Mouse (Mus musculus) MEL (cell line): Measurements from ENCODE around the gene Unc119b. TPM values are rescaled to one million over a fixed set of nuclear protein-coding genes. Genes with fewer than 3 reads are reported as not detected.

Experiments used
- DNase-seq: peaks from one replicate; pipeline ENCODE4 v3.0.0; 2011; ENCODE audit warnings: low read depth, low spot score
- H3K27ac ChIP-seq: 2 replicates; pipeline ENCODE4 v1.5.1; 2012; ENCODE audit warnings: low read depth, mild to moderate bottlenecking, control low read depth, low read length, moderate library complexity; ENCODE audit not compliant: control insufficient read depth
- H3K27me3 ChIP-seq, 2 experiments: fragments of 150-350 bp in 1 of 2; sonication (generic) in 1 of 2; 2 replicates each; pipeline ENCODE4 v1.6.1; 2012; ENCODE audit warnings: low read length in 2 of 2, mild to moderate bottlenecking in 2 of 2, improper control_type of control experiment in 1 of 2, moderate library complexity in 1 of 2; ENCODE audit not compliant: insufficient read depth in 2 of 2, control insufficient read depth in 1 of 2
- H3K36me3 ChIP-seq, 2 experiments: 2 replicates each; pipeline ENCODE4 v1.6.1; 2012 to 2014; ENCODE audit warnings: low read length in 2 of 2, improper control_type of control experiment in 1 of 2, inconsistent platforms in 1 of 2, mild to moderate bottlenecking in 1 of 2; ENCODE audit not compliant: insufficient read depth in 2 of 2, control insufficient read depth in 1 of 2
- H3K4me1 ChIP-seq, 2 experiments: fragments of 150-350 bp in 1 of 2; sonication (generic) in 1 of 2; 2 replicates each; pipeline ENCODE4 v1.6.1; 2012; ENCODE audit warnings: low read length in 2 of 2, improper control_type of control experiment in 1 of 2, mild to moderate bottlenecking in 1 of 2; ENCODE audit not compliant: insufficient read depth in 2 of 2, control insufficient read depth in 1 of 2
- H3K4me3 ChIP-seq, 2 experiments: fragments of 150-350 bp in 1 of 2; sonication (generic) in 1 of 2; 2 replicates each; pipeline ENCODE4 v1.5.1; 2012; ENCODE audit warnings: low read depth in 2 of 2, low read length in 2 of 2, mild to moderate bottlenecking in 2 of 2, moderate library complexity in 2 of 2, control low read depth in 1 of 2, improper control_type of control experiment in 1 of 2; ENCODE audit not compliant: control insufficient read depth in 1 of 2, insufficient read depth in 1 of 2
- H3K79me2 ChIP-seq: 2 replicates; pipeline ENCODE4 v1.6.1; 2012; ENCODE audit warnings: mild to moderate bottlenecking, low read length, moderate library complexity; ENCODE audit not compliant: control insufficient read depth, poor library complexity, insufficient read depth
- H3K9ac ChIP-seq: 2 replicates; pipeline ENCODE4 v1.6.1; 2012; ENCODE audit warnings: low read depth, mild to moderate bottlenecking, control low read depth, low read length, moderate library complexity; ENCODE audit not compliant: control insufficient read depth, poor library complexity, severe bottlenecking
- H3K9me3 ChIP-seq: fragments of 150-350 bp; sonication (generic); replicated peaks from 2 replicates; pipeline ENCODE4 v1.6.1; 2012; ENCODE audit warnings: mild to moderate bottlenecking, low read length, improper control_type of control experiment, moderate library complexity; ENCODE audit not compliant: insufficient read depth
- CHD1 ChIP-seq: IDR thresholded peaks from 2 replicates; pipeline ENCODE4 v1.6.1; 2012; ENCODE audit warnings: low read depth, mild to moderate bottlenecking, inconsistent platforms, low read length, improper control_type of control experiment
- CHD2 ChIP-seq: IDR thresholded peaks from 2 replicates; pipeline ENCODE4 v1.6.1; 2011; ENCODE audit warnings: low read length, improper control_type of control experiment
- CTCF ChIP-seq, 3 experiments: IDR thresholded peaks in 2 of 3; conservative IDR thresholded peaks in 1 of 3; 2 replicates each; pipeline ENCODE4 v1.5.1; 2011 to 2012; ENCODE audit warnings: low read length in 3 of 3, low read depth in 2 of 3, mild to moderate bottlenecking in 2 of 3, improper control_type of control experiment in 1 of 3, inconsistent platforms in 1 of 3, mixed read lengths in 1 of 3, moderate library complexity in 1 of 3; ENCODE audit not compliant: control insufficient read depth in 1 of 3, insufficient read depth in 1 of 3, poor library complexity in 1 of 3, severe bottlenecking in 1 of 3
- ETS1 ChIP-seq: IDR thresholded peaks from 2 replicates; pipeline ENCODE4 v1.6.1; 2012; ENCODE audit warnings: low read depth, mild to moderate bottlenecking, inconsistent platforms, low read length, improper control_type of control experiment, moderate library complexity
- HCFC1 ChIP-seq: IDR thresholded peaks from 2 replicates; pipeline ENCODE4 v1.6.1; 2012; ENCODE audit warnings: low read depth, mild to moderate bottlenecking, inconsistent platforms, low read length, improper control_type of control experiment, moderate library complexity
- JUND ChIP-seq: IDR thresholded peaks from 2 replicates; pipeline ENCODE4 v1.6.1; 2011; ENCODE audit warnings: low read depth, mild to moderate bottlenecking, improper control_type of control experiment, low read length
- KAT2A ChIP-seq: conservative IDR thresholded peaks from 2 replicates; pipeline ENCODE4 v1.6.1; 2012; ENCODE audit warnings: low read depth, low read length, improper control_type of control experiment, inconsistent platforms
- MAFK ChIP-seq: IDR thresholded peaks from 2 replicates; pipeline ENCODE4 v1.6.1; 2011; ENCODE audit warnings: low read depth, mild to moderate bottlenecking, low read length, improper control_type of control experiment, borderline replicate concordance
- MAX ChIP-seq: IDR thresholded peaks from 2 replicates; pipeline ENCODE4 v1.6.1; 2011; ENCODE audit warnings: low read length, improper control_type of control experiment
- MEF2A ChIP-seq: IDR thresholded peaks from 2 replicates; pipeline ENCODE4 v1.6.1; 2014; ENCODE audit warnings: low read depth, mild to moderate bottlenecking, inconsistent platforms, low read length, improper control_type of control experiment; ENCODE audit not compliant: poor library complexity, insufficient replicate concordance, severe bottlenecking; ENCODE audit errors: extremely low read depth
- MYB ChIP-seq: IDR thresholded peaks from 2 replicates; pipeline ENCODE4 v1.6.1; 2011; ENCODE audit warnings: mild to moderate bottlenecking, low read depth, low read length, improper control_type of control experiment
- MYC ChIP-seq: IDR thresholded peaks from 2 replicates; pipeline ENCODE4 v1.6.1; 2011; ENCODE audit warnings: low read depth, mild to moderate bottlenecking, low read length, improper control_type of control experiment, moderate library complexity
- NRF1 ChIP-seq: IDR thresholded peaks from 2 replicates; pipeline ENCODE4 v1.6.1; 2014; ENCODE audit warnings: low read depth, mild to moderate bottlenecking, inconsistent platforms, low read length, improper control_type of control experiment, moderate library complexity; ENCODE audit not compliant: poor library complexity, insufficient read depth, severe bottlenecking
- POLR2AphosphoS2 ChIP-seq: IDR thresholded peaks from 2 replicates; pipeline ENCODE4 v1.6.1; 2011; ENCODE audit warnings: low read length, improper control_type of control experiment
- POLR2AphosphoS5 ChIP-seq: IDR thresholded peaks from 2 replicates; pipeline ENCODE4 v1.6.1; 2012; ENCODE audit warnings: low read depth, borderline replicate concordance, mild to moderate bottlenecking, inconsistent platforms, low read length, moderate library complexity, mixed read lengths
- RAD21 ChIP-seq: IDR thresholded peaks from 2 replicates; pipeline ENCODE4 v1.6.1; 2011; ENCODE audit warnings: mild to moderate bottlenecking, low read depth, low read length, improper control_type of control experiment
- RCOR1 ChIP-seq: IDR thresholded peaks from 2 replicates; pipeline ENCODE4 v1.6.1; 2012; ENCODE audit warnings: low read depth, mild to moderate bottlenecking, inconsistent platforms, low read length, improper control_type of control experiment
- SIN3A ChIP-seq: IDR thresholded peaks from 2 replicates; pipeline ENCODE4 v1.6.1; 2012; ENCODE audit warnings: low read length, improper control_type of control experiment, inconsistent platforms
- SMC3 ChIP-seq: IDR thresholded peaks from 2 replicates; pipeline ENCODE4 v1.6.1; 2011; ENCODE audit warnings: low read depth, low read length, improper control_type of control experiment
- TCF12 ChIP-seq: IDR thresholded peaks from 2 replicates; pipeline ENCODE4 v1.6.1; 2014; ENCODE audit warnings: low read depth, mild to moderate bottlenecking, inconsistent platforms, low read length, improper control_type of control experiment, moderate library complexity
- USF2 ChIP-seq, 2 experiments: IDR thresholded peaks; 2 replicates each; pipeline ENCODE4 v1.6.1; 2011 to 2012; ENCODE audit warnings: improper control_type of control experiment in 2 of 2, low read length in 2 of 2, borderline replicate concordance in 1 of 2, inconsistent platforms in 1 of 2, low read depth in 1 of 2, mild to moderate bottlenecking in 1 of 2; ENCODE audit not compliant: insufficient read depth in 1 of 2
- polyA plus RNA-seq, 2 experiments: library from polyadenylated mRNA; stranded (reverse) in 1 of 2; unstranded in 1 of 2; fragments of >175 nt in 1 of 2; fragments of >200 nt in 1 of 2; gene quantifications; 2 replicates each; pipeline versions ENCODE4 v1.2.1 to v1.2.4; 2012; ENCODE audit warnings: low replicate concordance in 2 of 2, low read depth in 1 of 2; ENCODE audit not compliant: insufficient read length in 2 of 2, insufficient read depth in 1 of 2, missing spikeins in 1 of 2
- total RNA-seq: library from RNA; depleted of rRNA; stranded (reverse); fragments of 300-350 nt; gene quantifications from 2 replicates; pipeline ENCODE4 v1.2.3, GENCODE M21; 2012

The Unc119b gene
- total and polyA plus RNA-seq, 3 experiments = 18.6 to 25.7 TPM; not detected in 1

DNA sequence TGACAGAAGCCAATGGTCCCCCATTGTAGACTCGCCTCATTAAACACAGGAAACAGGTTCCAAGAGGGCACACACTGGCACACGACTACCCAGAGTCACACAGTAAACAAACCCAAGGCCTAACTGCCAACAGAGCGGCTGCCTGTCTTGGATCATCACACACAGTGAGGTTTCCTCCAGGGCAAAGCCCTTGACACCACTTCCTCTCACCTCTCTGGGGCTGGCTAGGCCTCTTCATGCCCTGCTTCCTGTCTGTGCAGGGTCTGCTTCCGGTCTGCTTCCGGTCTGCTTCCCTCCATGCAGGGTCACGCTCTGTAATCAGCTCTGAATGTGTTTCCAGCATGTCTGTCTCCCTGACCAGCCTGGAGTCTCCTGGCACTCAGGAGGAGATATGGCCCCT, 32.6 kb upstream of the Unc119b start:
- Histone ChIP-seq H3K9ac (no peak overlapping the region), H3K4me3 (no peak overlapping the region), H3K79me2 (no peaks in the 10 kb centered on the region), H3K4me1 (peaks cover 0 to 3% of the 10 kb centered on the region in 2 experiments; a peak in 1 of 4 replicates), H3K9me3 (no peaks in the 10 kb centered on the region), H3K27ac (no peak overlapping the region), H3K27me3 (no peaks in the 10 kb centered on the region), H3K36me3 (no peaks in the 10 kb centered on the region; a peak in 1 of 4 replicates)
- no peak for DNase-seq
- TF ChIP-seq HCFC1 (0 out of 2 replicates have a peak, but pooled peaks have one; percentile 14), RCOR1 (no peak)

DNA sequence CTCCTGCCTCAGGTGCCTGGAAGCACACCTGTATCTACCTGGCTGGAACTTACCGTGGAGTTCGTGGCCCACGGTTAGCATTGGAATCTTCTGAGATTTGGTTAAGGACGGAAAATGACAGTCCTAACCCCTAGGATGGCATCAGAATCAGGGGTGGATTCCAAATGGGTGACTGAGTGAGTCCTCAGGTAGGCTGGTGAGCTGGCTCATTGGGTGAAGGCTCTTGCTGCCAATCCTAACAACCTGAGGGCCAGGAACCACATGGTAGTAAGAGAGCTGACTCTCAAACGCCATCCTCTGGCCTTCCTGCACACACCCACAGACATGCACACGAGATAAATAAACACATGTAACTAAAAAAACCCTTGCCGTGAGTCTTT, 32.0 kb upstream of the Unc119b start:
- no peak overlapping the region for H3K4me3 ChIP-seq
- no peak for TF ChIP-seq CTCF (IDR thresholded peaks at IDR 0.05 in 2 of 3, conservative IDR thresholded peaks at IDR 0.05 in 1 of 3; ENCODE audit: control insufficient read depth in 1 of 3, insufficient read depth in 1 of 3, low read depth in 2 of 3, low read length in 3 of 3, poor library complexity in 1 of 3, severe bottlenecking in 1 of 3)
- no peak for TF ChIP-seq TCF12
- no peak for TF ChIP-seq MEF2A
- TF ChIP-seq JUND = no peak
- TF ChIP-seq USF2 (IDR thresholded peaks at IDR 0.05; ENCODE audit: borderline replicate concordance in 1 of 2, insufficient read depth in 1 of 2, low read depth in 1 of 2, low read length in 2 of 2) = no peak
- no peak for TF ChIP-seq POLR2AphosphoS2
- TF ChIP-seq SIN3A = no peak
- no peak for TF ChIP-seq RCOR1
- no peak for TF ChIP-seq CHD2

DNA sequence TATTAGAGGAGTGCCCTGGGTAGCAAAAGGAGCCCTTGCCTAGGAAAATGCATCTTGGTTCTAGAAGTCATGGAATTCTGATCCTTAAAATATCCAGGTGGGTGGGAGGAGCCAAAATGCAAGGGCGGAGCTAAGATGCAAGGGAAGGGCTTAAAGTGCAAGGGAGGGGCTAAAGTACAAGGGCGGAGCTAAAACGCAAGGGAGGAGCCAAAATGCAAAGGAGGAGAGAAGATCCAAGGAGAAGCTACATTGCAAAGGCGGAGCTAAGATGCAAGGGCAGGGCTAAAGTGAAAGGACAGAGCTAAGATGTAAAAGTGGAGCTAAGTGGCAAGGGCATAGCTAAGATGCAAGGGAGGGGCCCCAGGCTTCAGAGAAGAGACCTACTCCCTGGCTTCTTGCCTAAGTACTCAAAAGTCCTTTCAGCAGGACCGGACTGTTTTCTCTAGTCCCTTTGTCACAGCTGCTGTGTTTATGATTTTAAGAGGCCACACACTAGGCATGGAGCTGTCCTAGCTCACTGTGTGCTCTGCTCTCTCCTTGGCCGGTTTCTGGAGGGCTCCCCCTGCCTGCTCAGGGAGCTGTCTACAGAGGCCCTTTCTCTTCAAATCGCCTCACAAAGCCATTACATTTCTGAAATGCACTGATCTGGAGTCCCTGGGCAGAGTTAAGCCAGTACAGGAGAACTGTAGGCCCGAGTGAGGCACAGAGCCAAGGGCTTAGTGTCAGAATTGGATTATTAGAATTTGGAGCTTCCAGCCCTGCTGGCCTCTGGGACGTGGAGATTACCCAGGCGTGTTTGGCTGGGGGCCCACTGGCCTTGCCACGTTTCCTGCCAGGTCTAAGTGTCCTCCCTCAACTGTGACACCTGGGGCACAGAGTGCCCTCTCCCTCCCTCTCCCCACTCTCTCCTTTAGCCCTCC, 31.4 kb upstream of the Unc119b start:
- no peak for TF ChIP-seq TCF12
- no peak for TF ChIP-seq CHD1
- TF ChIP-seq NRF1 = no peak
- TF ChIP-seq MYC = no peak
- no peak for TF ChIP-seq POLR2AphosphoS2
- TF ChIP-seq MAX = no peak
- TF ChIP-seq MYB = no peak
- TF ChIP-seq MAFK = no peak
- no peak for TF ChIP-seq POLR2AphosphoS5
- TF ChIP-seq HCFC1 = no peak
- no peak for TF ChIP-seq KAT2A
- no peak for TF ChIP-seq RAD21
- TF ChIP-seq SMC3 = no peak
- TF ChIP-seq ETS1 = no peak
- TF ChIP-seq, all 39 proteins: peak for 0
- no peak overlapping the region for H3K27ac ChIP-seq
- no peaks in the 10 kb centered on the region for H3K27me3 ChIP-seq
- H3K9me3 ChIP-seq = no peaks in the 10 kb centered on the region
- H3K4me3 ChIP-seq = no peak overlapping the region
- DNase-seq = peak; percentile 80
- H3K79me2 ChIP-seq = no peaks in the 10 kb centered on the region; the same call in 1 of the 2 replicates
- peaks cover 0 to 13% of the 10 kb centered on the region in 2 experiments; a peak in 2 of 4 replicates for H3K4me1 ChIP-seq
- peaks cover 0 to 7% of the 10 kb centered on the region in 2 experiments; a peak in 2 of 4 replicates for H3K36me3 ChIP-seq
- no peak overlapping the region for H3K9ac ChIP-seq

More for the DNA sequence above, 32.0 kb upstream of the Unc119b start:
- no peaks in the 10 kb centered on the region for H3K9me3 ChIP-seq
- no peak overlapping the region for H3K9ac ChIP-seq
- peaks cover 0 to 2% of the 10 kb centered on the region in 2 experiments; a peak in 2 of 4 replicates for H3K36me3 ChIP-seq
- peaks cover 0 to 8% of the 10 kb centered on the region in 2 experiments; a peak in 1 of 4 replicates for H3K4me1 ChIP-seq
- no peaks in the 10 kb centered on the region for H3K79me2 ChIP-seq
- no peaks in the 10 kb centered on the region for H3K27me3 ChIP-seq
- H3K27ac ChIP-seq = no peak overlapping the region
- no peak for DNase-seq
